Mouse (Mus musculus) hindbrain, embryonic 14.5 days (tissue): Measurements from ENCODE around the gene Entpd7. TPM values are rescaled to one million over a fixed set of nuclear protein-coding genes. Genes with fewer than 3 reads are reported as not detected.

Source experiments
- ATAC-seq: fragments of 200-750 bp; cut with Nextera tagmentation; 2 replicates; pipeline ENCODE4 v1.8.0; 2017; ENCODE audit warnings: moderate number of reproducible peaks, mild to moderate bottlenecking, moderate TSS enrichment, moderate library complexity; ENCODE audit not compliant: low FRiP score
- DNase-seq: peaks from one replicate; pipeline ENCODE4 v3.0.0-alpha.2; 2015; ENCODE audit warnings: low spot score
- H3K27ac ChIP-seq: fragments of 300-500 bp; sonication (generic); 2 replicates; pipeline ENCODE4 v1.5.1; 2014; ENCODE audit warnings: mild to moderate bottlenecking, moderate library complexity
- H3K27me3 ChIP-seq: fragments of 300-500 bp; sonication (generic); 2 replicates; pipeline ENCODE4 v1.6.1; 2014; ENCODE audit warnings: mild to moderate bottlenecking, low read length, mixed read lengths; ENCODE audit not compliant: control insufficient read depth, insufficient read depth
- H3K36me3 ChIP-seq: fragments of 300-500 bp; sonication (generic); replicated peaks from 2 replicates; pipeline ENCODE4 v1.6.1; 2014; ENCODE audit not compliant: control insufficient read depth, insufficient read depth
- H3K4me1 ChIP-seq: fragments of 300-500 bp; sonication (generic); replicated peaks from 2 replicates; pipeline ENCODE4 v1.6.1; 2014; ENCODE audit warnings: antibody characterized with exemption, low read length, mixed read lengths; ENCODE audit not compliant: control insufficient read depth, insufficient read depth
- H3K4me2 ChIP-seq: fragments of 300-500 bp; sonication (generic); replicated peaks from 2 replicates; pipeline ENCODE4 v1.6.1; 2014; ENCODE audit warnings: mild to moderate bottlenecking, moderate library complexity
- H3K4me3 ChIP-seq: fragments of 300-500 bp; sonication (generic); replicated peaks from 2 replicates; pipeline ENCODE4 v1.5.1; 2014; ENCODE audit warnings: mild to moderate bottlenecking, low read length
- H3K9ac ChIP-seq: fragments of 300-500 bp; sonication (generic); 2 replicates; pipeline ENCODE4 v1.6.1; 2014
- H3K9me3 ChIP-seq: fragments of 300-500 bp; sonication (generic); 2 replicates; pipeline ENCODE4 v1.6.1; 2016; ENCODE audit warnings: low read length; ENCODE audit not compliant: control insufficient read depth
- WGBS: fragments of 180-500 bp; shearing (Covaris S2); extraction: QIAGEN DNeasy Blood & Tissue Kit; methylation state at CpG from one replicate; pipeline ENCODE4 v1.1.7; 2014; 5-methylcytosine and 5-hydroxymethylcytosine counted together
- polyA plus RNA-seq: library from polyadenylated mRNA; unstranded; fragments of >200 nt; fragmentation: Nextera tagmentation; extraction: Ambion mirVana; gene quantifications from 2 replicates; pipeline ENCODE4 v1.2.1, GENCODE M21; 2014

Entpd7 gene
- polyA plus RNA-seq, 1 experiment from 2014 or later: 11.9 TPM

GRCm38 (mm10) chr19:43711159-43711916, 21.9 kb downstream of the Entpd7 start:
- no peak overlapping the region for H3K4me3 ChIP-seq
- no peaks in the 10 kb centered on the region for H3K27me3 ChIP-seq
- H3K27ac ChIP-seq: no peak overlapping the region
- H3K4me1 ChIP-seq: no peaks in the 10 kb centered on the region
- H3K9ac ChIP-seq: no peak overlapping the region
- ATAC-seq: no peak
- DNase-seq: no peak
- no peaks in the 10 kb centered on the region for H3K9me3 ChIP-seq
- H3K36me3 ChIP-seq: peaks cover 55% of the 10 kb centered on the region
- H3K4me2 ChIP-seq: no peak overlapping the region
- WGBS: 63% methylated on average over 22 of the region's 22 CpGs

GRCm38 (mm10) chr19:43711971-43712370, 22.5 kb downstream of the Entpd7 start:
- WGBS: 71% methylated on average over 5 of the region's 5 CpGs
- H3K9me3 ChIP-seq: no peaks in the 10 kb centered on the region
- H3K4me2 ChIP-seq: no peak overlapping the region
- no peak overlapping the region for H3K9ac ChIP-seq
- no peaks in the 10 kb centered on the region for H3K4me1 ChIP-seq
- no peak for ATAC-seq
- no peaks in the 10 kb centered on the region for H3K27me3 ChIP-seq
- H3K27ac ChIP-seq: no peak overlapping the region
- H3K4me3 ChIP-seq: no peak overlapping the region
- H3K36me3 ChIP-seq: peaks cover 55% of the 10 kb centered on the region; the same call in 1 of the 2 replicates
- no peak for DNase-seq

DNA sequence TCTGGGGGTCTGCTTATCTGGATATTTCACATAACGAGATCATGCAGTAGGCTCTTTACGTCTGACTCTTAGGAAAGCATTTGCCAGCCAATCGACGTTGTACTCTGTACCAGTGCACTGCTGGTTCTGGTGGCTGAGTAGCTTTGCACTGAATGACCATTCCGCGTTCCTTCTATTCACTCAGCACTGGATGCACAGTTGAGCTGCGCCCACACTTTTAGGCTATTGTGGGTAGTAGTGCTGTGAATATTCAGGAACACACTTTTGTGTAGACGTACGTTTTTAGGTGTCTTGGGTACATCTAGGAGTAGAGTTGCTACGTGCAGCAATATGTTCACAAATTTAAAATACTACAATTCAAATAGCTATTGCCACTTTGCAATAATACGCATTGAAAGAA, 30.6 kb downstream of the Entpd7 start:
- 94% methylated on average over 11 of the region's 11 CpGs for WGBS
- no peak overlapping the region for H3K4me2 ChIP-seq

DNA sequence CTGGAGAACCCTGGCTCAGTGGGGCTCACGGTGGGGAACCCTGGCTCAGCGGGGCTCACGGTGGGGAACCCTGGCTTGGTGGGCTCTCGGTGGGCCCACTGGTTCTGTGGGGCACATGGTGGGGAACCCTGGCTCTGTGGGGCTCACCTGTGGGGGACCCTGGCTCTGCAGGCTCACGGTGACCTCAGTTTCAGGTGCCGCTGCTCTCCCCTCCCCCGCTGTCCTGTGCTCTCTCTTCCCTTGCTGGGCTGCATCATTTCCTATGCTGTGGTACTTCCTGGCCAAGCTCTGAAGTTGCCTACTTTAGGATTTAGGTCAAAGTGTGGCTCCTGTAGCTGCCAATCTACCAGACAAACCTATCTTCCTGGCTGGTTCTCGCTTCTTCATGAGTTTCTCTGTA, 33.4 kb downstream of the Entpd7 start:
- 77% methylated on average over 8 of the region's 8 CpGs for WGBS
- Histone ChIP-seq H3K4me2 (no peak overlapping the region), H3K9ac (no peak overlapping the region), H3K4me1 (no peaks in the 10 kb centered on the region), H3K9me3 (no peaks in the 10 kb centered on the region), H3K4me3 (no peak overlapping the region), H3K27ac (no peak overlapping the region), H3K27me3 (no peaks in the 10 kb centered on the region), H3K36me3 (peaks cover 73% of the 10 kb centered on the region)
- no peak for ATAC-seq
- DNase-seq: no peak

More for the DNA sequence above, 30.6 kb downstream of the Entpd7 start:
- Histone ChIP-seq H3K27ac (no peak overlapping the region), H3K4me1 (no peaks in the 10 kb centered on the region), H3K27me3 (no peaks in the 10 kb centered on the region), H3K4me3 (no peak overlapping the region), H3K36me3 (peaks cover 75% of the 10 kb centered on the region), H3K9me3 (no peaks in the 10 kb centered on the region), H3K9ac (no peak overlapping the region)
- DNase-seq: no peak
- ATAC-seq: no peak

DNA sequence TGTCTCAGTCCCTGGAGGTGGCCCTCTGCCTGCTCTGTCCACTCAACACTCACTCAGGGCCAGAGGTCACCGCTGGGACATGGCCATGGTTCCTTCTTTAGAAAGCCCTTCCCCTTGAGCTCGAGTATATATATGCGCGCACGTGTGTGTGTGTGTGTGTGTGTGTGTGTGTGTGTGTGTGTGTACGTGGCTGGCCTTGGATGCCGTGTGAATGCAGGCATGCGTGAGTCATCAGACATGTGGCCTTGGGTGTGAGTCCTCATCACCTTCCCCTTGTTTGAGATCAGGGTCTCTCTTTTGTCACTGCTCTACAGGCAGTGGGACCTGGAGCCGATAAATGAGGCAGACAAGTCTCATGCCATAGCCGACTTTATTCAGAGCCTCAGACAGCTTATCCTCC, 34.0 kb downstream of the Entpd7 start:
- Histone ChIP-seq H3K4me2 (no peak overlapping the region), H3K36me3 (peaks cover 73% of the 10 kb centered on the region), H3K9ac (no peak overlapping the region), H3K27ac (no peak overlapping the region), H3K27me3 (no peaks in the 10 kb centered on the region), H3K9me3 (no peaks in the 10 kb centered on the region), H3K4me3 (no peak overlapping the region), H3K4me1 (no peaks in the 10 kb centered on the region)
- 83% methylated on average over 10 of the region's 10 CpGs for WGBS
- ATAC-seq (no peak), DNase-seq (no peak)

- Histone ChIP-seq H3K27ac (no peak overlapping the region), H3K9ac (no peak overlapping the region), H3K27me3 (no peaks in the 10 kb centered on the region), H3K9me3 (no peaks in the 10 kb centered on the region), H3K4me2 (no peak overlapping the region), H3K36me3 (peaks cover 73% of the 10 kb centered on the region), H3K4me1 (no peaks in the 10 kb centered on the region), H3K4me3 (no peak overlapping the region)
- ATAC-seq (no peak), DNase-seq (no peak)
- WGBS: 94% methylated on average over 20 of the region's 20 CpGs
These were observed 34.7 kb downstream of the Entpd7 start for GRCm38 (mm10) chr19:43724194-43724593.

DNA sequence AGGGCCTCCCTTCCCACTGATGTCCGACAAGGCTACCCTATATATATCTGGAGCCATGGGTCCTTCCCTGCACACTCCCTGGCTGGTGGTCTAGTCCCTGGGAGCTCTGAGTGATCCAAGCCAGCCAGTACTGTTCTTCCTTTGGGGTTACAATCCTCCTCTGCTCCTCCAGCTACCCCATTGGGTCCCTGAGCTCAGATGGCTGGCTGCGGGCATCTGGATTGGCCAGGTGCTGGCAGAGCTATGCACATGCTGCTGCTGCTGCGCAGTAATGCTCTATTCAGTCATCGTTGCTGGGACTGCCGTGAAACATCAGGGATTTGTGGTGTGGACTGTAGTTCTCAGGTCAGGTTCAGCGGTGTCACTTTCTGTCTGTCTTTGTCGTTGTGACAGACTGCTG, 35.3 kb downstream of the Entpd7 start:
- Histone ChIP-seq H3K27ac (no peak overlapping the region), H3K9me3 (no peaks in the 10 kb centered on the region), H3K4me1 (no peaks in the 10 kb centered on the region), H3K4me3 (no peak overlapping the region), H3K27me3 (no peaks in the 10 kb centered on the region), H3K9ac (no peak overlapping the region), H3K36me3 (peaks cover 73% of the 10 kb centered on the region), H3K4me2 (no peak overlapping the region)
- ATAC-seq (no peak), DNase-seq (no peak)
- 88% methylated on average over 7 of the region's 7 CpGs for WGBS

- no peak for ATAC-seq
- Histone ChIP-seq H3K36me3 (peaks cover 62% of the 10 kb centered on the region), H3K4me1 (no peaks in the 10 kb centered on the region), H3K4me3 (no peak overlapping the region), H3K9me3 (no peaks in the 10 kb centered on the region), H3K27ac (no peak overlapping the region), H3K9ac (no peak overlapping the region), H3K27me3 (no peaks in the 10 kb centered on the region), H3K4me2 (no peak overlapping the region)
- 77% methylated on average over 15 of the region's 15 CpGs for WGBS
- no peak for DNase-seq
These were observed 37.2 kb downstream of the Entpd7 start for GRCm38 (mm10) chr19:43726510-43727146.

DNA sequence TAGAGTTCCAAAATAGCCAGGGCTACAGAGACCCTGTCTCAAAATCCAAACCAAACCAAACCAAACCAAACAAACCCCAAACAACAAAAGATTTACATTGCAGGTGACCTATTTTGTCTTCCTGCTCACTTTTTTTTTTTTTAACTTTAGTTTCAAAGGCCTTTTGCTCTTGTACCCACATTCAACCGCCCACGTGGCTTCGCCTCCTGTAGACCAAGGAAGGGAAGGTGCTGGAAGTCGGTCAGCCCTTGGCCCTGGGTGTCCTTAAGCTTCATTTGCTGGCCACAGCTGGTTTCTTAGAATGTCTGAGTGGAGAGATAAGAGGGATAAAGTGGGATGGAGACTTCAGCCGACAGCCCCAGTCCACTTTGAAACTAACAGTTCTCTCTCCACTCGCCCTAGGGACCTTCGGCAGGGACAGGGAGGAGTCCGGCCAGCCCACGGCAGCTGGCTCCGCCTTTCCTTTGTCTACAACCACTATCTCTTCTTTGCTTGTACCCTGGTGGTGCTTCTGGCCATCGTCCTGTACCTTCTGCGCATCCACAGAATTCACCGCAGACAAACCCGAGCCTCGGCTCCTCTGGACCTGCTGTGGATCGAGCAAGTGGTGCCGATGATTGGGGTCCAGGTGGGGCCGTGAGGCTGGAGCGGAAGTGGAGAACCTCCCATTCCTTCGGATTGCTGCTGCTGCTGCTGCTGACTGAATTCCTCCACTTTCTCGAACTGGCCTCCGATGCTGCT, 40.0 kb downstream of the Entpd7 start:
- no peak for ATAC-seq
- Histone ChIP-seq H3K9me3 (no peaks in the 10 kb centered on the region), H3K36me3 (peaks cover 47% of the 10 kb centered on the region), H3K27ac (0 out of 2 replicates have a peak overlapping the region, but pooled peaks have one; percentile 33), H3K4me1 (no peaks in the 10 kb centered on the region), H3K27me3 (no peaks in the 10 kb centered on the region), H3K4me2 (peak overlapping the region; percentile 38), H3K9ac (peak overlapping the region; percentile 46), H3K4me3 (peak overlapping the region; percentile 12; the same call in 1 of the 2 replicates)
- DNase-seq: no peak
- WGBS: 43% methylated on average over 22 of the region's 22 CpGs
